Mouse (Mus musculus) testis, adult 2 months (tissue): ENCODE measurements at regions not wholly inside any gene's neighbourhood (a gene's known extent, or its start where the extent isn't known, plus 50 kb on each side); places are given as distances from the start of the nearest gene placed in this dataset.

ENCODE experiments used
- H3K27ac ChIP-seq: fragments of 200-500 bp; 2 replicates; pipeline ENCODE4 v1.5.1; 2012; ENCODE audit warnings: low read depth, low read length; ENCODE audit not compliant: control insufficient read depth, insufficient read depth
- H3K27me3 ChIP-seq: fragments of 200-500 bp; 2 replicates; pipeline ENCODE4 v1.6.1; 2012; ENCODE audit warnings: mild to moderate bottlenecking, low read length, moderate library complexity; ENCODE audit not compliant: control insufficient read depth, insufficient read depth
- H3K36me3 ChIP-seq: fragments of 200-500 bp; 2 replicates; pipeline ENCODE4 v1.6.1; 2012; ENCODE audit warnings: mild to moderate bottlenecking, low read length; ENCODE audit not compliant: control insufficient read depth, insufficient read depth
- H3K4me1 ChIP-seq: fragments of 200-500 bp; 2 replicates; pipeline ENCODE4 v1.6.1; 2012; ENCODE audit warnings: low read length; ENCODE audit not compliant: control insufficient read depth, insufficient read depth
- H3K4me3 ChIP-seq: fragments of 200-500 bp; 2 replicates; pipeline ENCODE4 v1.5.1; 2012; ENCODE audit warnings: low read depth, mild to moderate bottlenecking, low read length, moderate library complexity, mixed read lengths; ENCODE audit not compliant: control insufficient read depth
- CTCF ChIP-seq: fragments of 200-500 bp; IDR thresholded peaks from 2 replicates; pipeline ENCODE4 v1.5.1; 2012; ENCODE audit warnings: low read depth, mild to moderate bottlenecking, inconsistent platforms, low read length, moderate library complexity; ENCODE audit not compliant: control insufficient read depth, insufficient read depth, insufficient replicate concordance
- POLR2A ChIP-seq: fragments of 200-500 bp; IDR thresholded peaks from 2 replicates; pipeline ENCODE4 v1.6.1; 2012; ENCODE audit warnings: low read depth, mild to moderate bottlenecking, inconsistent platforms, low read length, moderate library complexity; ENCODE audit not compliant: control insufficient read depth

DNA sequence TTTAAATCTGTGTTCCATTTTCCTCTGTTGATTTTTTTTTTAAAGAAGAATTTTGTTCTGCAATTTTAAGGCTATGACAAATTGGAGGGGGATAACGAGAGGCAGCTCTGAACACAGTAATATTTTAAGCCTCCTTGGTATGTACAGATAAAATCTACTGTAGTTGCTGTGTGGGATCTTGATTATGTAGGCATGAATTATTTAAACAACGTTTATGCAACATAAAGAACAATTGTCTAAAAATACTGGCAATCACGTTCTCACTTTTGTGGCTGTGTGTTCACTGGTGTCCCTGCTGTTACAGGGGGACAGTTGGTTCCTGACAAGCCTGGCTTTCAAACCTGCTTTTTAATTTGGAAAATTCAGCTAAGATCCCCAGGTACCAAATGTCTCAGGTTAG, 79.3 kb downstream of the Aldh8a1 start:
- H3K4me1 ChIP-seq: peaks cover 2% of the 10 kb centered on the region; the same call in 1 of the 2 replicates
- no peaks in the 10 kb centered on the region for H3K36me3 ChIP-seq
- no peaks in the 10 kb centered on the region for H3K27me3 ChIP-seq
- no peak overlapping the region for H3K27ac ChIP-seq
- no peak overlapping the region for H3K4me3 ChIP-seq
- TF ChIP-seq POLR2A: no peak
- no peak for TF ChIP-seq CTCF

DNA sequence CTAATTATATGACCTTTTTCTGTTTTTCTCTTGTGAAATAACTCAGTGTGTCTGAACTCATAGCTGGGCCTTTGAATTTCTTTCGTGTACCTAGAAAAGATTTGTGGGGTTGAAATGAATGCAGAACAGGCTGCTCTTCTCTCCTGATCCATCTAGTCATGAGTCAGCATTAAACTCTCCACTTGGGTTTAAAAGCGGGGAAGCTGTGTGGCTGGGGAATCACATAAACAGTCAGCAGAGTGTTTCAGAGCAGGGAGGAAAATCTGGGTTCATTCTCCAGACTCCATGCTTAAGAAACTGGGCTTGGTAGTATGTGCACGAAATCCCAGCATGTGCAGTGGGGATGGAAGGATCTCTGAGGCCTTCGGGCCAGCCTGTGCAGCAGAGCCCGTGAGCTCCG, 79.9 kb downstream of the Aldh8a1 start:
- H3K27ac ChIP-seq: no peak overlapping the region

GRCm38 (mm10) chr10:21458608-21459007, 81.5 kb downstream of the Aldh8a1 start:
- Histone ChIP-seq H3K4me3 (no peak overlapping the region), H3K36me3 (no peaks in the 10 kb centered on the region), H3K27me3 (no peaks in the 10 kb centered on the region), H3K4me1 (peaks cover 2% of the 10 kb centered on the region; the same call in 1 of the 2 replicates), H3K27ac (no peak overlapping the region)
- TF ChIP-seq CTCF: peak; percentile 7; the same call in 1 of the 2 replicates
- no peak for TF ChIP-seq POLR2A

More for the DNA sequence above, 79.9 kb downstream of the Aldh8a1 start:
- no peaks in the 10 kb centered on the region for H3K27me3 ChIP-seq
- no peak overlapping the region for H3K4me3 ChIP-seq
- no peaks in the 10 kb centered on the region for H3K36me3 ChIP-seq
- H3K4me1 ChIP-seq: peaks cover 2% of the 10 kb centered on the region; the same call in 1 of the 2 replicates
- TF ChIP-seq CTCF (no peak), POLR2A (no peak)

GRCm38 (mm10) chr10:21460062-21460461, 83.0 kb downstream of the Aldh8a1 start:
- no peaks in the 10 kb centered on the region for H3K36me3 ChIP-seq
- no peak overlapping the region for H3K27ac ChIP-seq
- H3K4me3 ChIP-seq: no peak overlapping the region
- no peaks in the 10 kb centered on the region for H3K27me3 ChIP-seq
- TF ChIP-seq POLR2A (no peak), CTCF (no peak)
- H3K4me1 ChIP-seq: no peaks in the 10 kb centered on the region; the same call in 1 of the 2 replicates

DNA sequence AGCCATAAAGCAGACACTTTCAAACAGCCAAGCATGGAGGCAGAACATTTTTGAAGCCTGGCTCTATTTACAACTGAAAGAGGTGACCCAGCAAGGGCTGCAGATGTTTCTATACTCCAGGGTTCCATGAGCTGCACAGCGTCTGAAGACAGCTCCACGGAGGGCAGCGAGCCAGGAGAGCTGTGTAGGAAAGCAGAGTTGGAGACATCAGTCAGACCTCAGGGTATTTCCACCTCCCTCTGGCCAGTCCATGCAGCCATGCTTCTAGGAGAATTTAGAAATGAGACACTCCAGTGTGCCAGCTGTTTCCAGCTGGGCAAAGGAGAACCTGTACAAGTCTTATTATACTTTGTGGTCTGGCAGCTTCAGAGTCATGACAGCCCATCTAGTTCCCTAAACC, 85.8 kb downstream of the Aldh8a1 start:
- Histone ChIP-seq H3K4me3 (no peak overlapping the region), H3K27ac (no peak overlapping the region), H3K36me3 (no peaks in the 10 kb centered on the region), H3K4me1 (no peaks in the 10 kb centered on the region), H3K27me3 (no peaks in the 10 kb centered on the region)
- TF ChIP-seq CTCF: no peak
- TF ChIP-seq POLR2A: no peak

DNA sequence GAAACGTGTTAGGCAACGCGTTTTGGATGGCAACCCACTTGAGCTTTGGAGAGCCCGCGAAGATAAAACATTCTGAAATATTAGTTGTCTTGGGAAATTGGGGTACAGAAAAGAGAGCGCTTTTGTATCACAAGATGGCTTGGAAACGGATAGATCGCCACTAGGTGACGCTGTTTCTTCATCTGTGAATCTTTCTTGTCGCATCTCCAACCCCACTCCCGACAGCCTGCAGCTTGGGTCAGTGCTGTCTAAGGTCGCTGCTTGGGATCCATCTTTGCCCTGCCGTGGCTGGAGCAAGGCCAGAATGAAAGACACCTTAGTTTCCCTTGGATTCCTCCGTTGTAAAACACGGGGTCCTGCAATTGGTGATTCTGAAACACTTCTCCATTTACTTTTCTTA, 88.3 kb downstream of the Aldh8a1 start:
- Histone ChIP-seq H3K27ac (no peak overlapping the region), H3K36me3 (no peaks in the 10 kb centered on the region), H3K4me1 (no peaks in the 10 kb centered on the region), H3K4me3 (no peak overlapping the region), H3K27me3 (no peaks in the 10 kb centered on the region)
- TF ChIP-seq POLR2A (no peak), CTCF (peak; percentile 69; the same call in 1 of the 2 replicates)

DNA sequence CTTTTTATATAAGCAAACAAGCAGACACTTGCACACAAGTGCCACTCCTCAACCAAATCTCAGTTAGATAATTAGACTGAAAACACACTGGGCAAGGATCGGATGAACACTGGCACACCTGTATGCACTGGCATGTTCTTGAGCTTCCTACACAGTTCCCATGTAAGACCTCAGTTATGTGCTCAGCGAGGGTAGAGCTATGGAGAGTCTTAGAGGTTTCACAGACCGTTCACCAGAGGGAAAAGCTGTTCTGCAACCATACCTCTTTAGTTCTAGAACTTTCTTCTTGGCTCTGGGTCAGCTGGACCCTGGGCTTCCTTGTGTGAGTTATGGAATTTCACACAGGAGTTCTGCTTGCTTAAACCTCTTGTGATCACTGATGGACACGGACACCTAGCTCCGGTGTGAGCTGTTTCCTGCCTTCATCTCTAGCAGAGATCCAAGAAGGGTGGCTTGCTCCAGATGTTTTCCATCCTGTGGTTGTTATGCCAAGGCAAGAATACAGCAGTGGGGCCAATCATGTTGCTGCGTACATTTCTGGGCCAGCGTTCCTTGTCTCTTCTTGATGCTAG, 88.8 kb downstream of the Aldh8a1 start:
- no peak overlapping the region for H3K4me3 ChIP-seq
- H3K36me3 ChIP-seq: no peaks in the 10 kb centered on the region
- no peak overlapping the region for H3K27ac ChIP-seq
- H3K27me3 ChIP-seq: no peaks in the 10 kb centered on the region
- H3K4me1 ChIP-seq: peaks cover 3% of the 10 kb centered on the region; the same call in 1 of the 2 replicates
- no peak for TF ChIP-seq POLR2A
- no peak for TF ChIP-seq CTCF
